Mouse (Mus musculus) lung, postnatal 25 days (tissue): ENCODE measurements around the gene Nr4a1.

Experiments used
- DNase-seq: peaks from one replicate; pipeline ENCODE4 v3.0.0; 2022; ENCODE audit warnings: low spot score

Nr4a1 gene

GRCm38 (mm10) chr15:101286129-101286770 lies 32.2 kb downstream of the Nr4a1 start:
- no peak for DNase-seq

- DNase-seq: no peak
These were observed 33.3 kb downstream of the Nr4a1 start for GRCm38 (mm10) chr15:101287361-101287760.

DNA sequence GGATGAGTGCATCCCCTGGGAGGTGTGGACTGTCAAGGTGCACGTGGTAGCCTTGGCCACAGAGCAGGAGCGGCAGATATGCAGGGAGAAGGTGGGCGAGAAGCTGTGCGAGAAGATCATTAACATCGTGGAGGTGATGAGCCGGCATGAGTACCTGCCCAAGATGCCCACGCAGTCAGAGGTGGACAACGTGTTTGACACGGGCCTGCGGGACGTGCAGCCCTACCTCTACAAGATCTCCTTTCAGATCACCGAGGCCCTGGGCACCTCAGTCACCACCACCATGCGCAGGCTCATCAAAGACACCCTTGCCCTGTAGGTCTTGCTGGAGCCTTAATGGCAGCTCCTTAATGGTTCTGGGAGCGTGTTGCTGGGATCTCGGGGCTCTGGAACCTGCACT lies 36.3 kb downstream of the Nr4a1 start:
- no peak for DNase-seq

DNA sequence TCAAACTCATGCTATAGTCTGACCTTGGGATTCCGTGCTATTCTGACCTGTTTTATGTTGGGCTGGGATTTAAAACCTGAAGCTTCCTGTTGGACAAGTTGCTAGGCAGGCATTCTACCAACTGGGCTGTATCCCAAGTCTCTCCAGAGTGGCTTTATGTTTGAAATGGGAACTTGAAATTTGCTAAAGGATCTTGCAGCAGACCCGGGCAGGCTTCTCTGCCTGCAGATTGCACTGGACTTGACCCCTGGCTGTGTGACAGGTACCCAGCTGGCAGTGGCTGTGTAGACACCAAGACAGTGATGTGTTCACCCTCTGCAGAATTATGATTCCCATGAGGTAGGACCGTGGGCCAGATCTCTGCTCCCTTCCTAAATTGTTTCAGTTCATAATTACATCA lies 37.9 kb downstream of the Nr4a1 start:
- no peak for DNase-seq

- DNase-seq: no peak
These were observed 39.1 kb downstream of the Nr4a1 start, which contains the start of gene 6030408B16Rik for GRCm38 (mm10) chr15:101293025-101293621. TSS of gene 6030408B16Rik (plus strand) at chr15:101293212.

DNA sequence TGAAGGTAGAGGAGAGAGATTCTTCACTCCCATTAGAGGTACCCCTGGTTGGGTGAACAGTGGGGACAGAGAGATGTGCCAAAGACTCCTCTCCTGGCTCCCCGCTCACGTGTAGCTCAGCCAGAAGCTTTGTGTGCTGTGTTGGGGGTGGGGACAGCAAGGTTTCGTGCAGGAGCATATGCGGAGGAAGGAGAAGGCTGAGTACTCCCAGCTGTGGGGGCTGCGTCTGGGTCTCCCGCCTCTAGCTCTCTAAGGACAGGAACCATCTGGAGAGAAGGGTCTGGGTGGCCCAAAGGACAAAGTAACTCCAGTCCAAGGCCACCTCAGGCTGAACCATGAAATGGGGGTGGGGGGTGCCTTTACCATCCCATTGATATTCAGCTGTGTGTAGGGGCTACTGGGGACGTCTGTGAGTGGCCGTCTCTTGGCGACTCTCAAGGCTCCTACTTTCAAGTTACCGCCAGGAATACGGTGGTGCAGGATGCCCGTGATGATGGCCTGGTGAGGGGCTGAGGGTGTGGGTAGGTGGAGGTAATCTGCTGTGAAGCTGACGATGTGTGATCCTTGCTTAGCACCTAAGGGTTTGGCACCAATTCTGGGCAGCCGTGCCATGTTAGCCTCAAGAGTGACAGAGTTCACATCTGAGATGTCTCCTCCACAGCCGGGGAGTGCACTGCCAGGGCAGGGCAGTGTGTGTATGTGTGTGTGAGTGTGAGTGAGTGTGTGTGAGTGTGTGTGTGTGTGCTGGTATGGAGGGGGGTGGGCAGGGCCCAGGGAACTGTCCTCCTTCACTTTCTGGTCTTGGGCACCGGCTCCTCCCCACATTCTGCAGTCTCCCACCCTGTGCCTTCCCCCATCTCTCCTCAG lies 40.2 kb downstream of the Nr4a1 start:
- DNase-seq: no peak

DNA sequence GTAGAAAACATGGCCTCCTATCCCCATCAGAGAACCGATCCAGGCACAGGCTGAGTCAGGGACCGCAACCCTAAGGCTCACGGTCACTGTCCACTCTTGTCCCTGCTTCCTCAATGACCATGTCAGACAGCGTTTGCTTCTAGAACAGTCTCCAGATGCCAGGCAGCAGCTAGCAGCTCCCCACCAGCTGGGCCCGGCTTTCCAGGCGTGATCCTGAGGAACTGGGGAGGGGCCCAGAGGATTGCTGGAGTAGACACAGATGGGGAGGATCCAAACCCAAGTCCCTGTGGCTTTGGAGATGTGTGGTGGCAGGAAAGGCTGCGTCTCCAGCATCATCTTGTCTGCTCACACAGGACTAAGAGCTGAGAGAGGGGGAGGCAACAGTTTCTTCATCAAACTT lies 41.0 kb downstream of the Nr4a1 start:
- no peak for DNase-seq

- DNase-seq: no peak
These were observed 41.5 kb downstream of the Nr4a1 start for GRCm38 (mm10) chr15:101295616-101296015.

- no peak for DNase-seq
These were observed 42.0 kb downstream of the Nr4a1 start for GRCm38 (mm10) chr15:101296091-101296490.

- no peak for DNase-seq
These were observed 43.9 kb downstream of the Nr4a1 start for GRCm38 (mm10) chr15:101297988-101298387.

DNA sequence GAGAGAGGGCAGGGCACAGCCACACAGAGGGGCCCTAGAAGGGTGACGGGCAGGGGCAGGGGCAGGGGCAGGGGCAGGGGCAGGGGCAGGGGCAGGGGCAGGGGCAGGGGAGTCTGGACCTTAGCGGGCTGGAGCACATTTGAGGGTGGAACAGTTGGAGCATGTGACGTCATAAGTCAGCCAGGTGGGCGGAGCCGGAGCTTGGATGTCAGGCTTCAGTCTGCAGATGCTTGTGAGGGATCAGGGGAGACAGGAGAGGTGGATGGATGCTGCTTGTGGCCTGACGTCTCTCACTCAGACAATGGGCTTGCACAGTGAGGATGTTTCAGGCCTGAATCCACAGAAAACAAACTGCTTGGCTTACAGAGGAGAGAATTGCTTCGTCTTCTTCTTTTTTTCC lies 44.5 kb downstream of the Nr4a1 start:
- DNase-seq: no peak

DNA sequence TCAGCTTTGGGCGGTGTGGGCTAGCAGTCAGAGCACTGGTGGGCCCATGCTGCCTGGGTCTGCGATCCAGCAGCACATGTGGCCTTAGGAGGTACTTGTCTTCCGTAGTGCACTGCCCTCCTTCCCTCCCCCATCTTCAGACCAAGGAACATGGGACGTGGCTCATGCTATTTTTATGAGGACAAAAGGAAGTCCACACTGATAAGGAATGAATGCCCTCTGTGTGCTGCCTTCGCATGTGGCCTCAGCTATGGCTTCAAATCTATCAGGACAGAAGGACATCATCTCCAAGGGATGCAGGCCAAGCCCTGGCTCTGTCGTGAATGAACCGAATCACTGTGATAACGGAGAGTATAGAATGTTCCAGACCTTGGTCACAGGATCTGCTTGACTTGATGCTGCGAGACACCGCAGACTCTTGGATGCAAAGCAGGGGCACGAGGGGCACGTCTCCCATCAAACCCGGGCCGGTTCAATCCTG lies 45.5 kb downstream of the Nr4a1 start:
- DNase-seq: no peak

GRCm38 (mm10) chr15:101300128-101300527 lies 46.1 kb downstream of the Nr4a1 start:
- no peak for DNase-seq

DNA sequence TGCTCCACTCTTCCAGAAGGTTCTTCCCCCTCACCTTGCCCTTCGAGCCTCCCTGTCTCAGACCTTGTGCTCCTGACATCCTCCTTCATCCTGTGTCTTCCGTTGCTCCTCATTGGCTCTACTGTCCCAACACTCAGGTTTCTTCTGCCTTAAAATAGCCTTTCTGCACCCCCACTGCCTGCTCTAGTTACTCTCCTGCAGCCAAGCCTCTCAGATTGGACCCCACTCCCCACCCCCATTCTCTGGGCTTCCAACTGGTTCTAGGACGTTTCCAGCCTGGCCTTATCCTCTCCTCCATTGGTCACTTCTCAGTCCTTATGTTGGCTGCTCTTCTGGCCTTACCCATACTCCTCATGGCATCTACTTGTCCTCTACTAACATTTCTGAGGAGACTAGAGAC lies 48.1 kb downstream of the Nr4a1 start:
- DNase-seq: no peak

GRCm38 (mm10) chr15:101303830-101304229 lies 49.8 kb downstream of the Nr4a1 start:
- no peak for DNase-seq

DNA sequence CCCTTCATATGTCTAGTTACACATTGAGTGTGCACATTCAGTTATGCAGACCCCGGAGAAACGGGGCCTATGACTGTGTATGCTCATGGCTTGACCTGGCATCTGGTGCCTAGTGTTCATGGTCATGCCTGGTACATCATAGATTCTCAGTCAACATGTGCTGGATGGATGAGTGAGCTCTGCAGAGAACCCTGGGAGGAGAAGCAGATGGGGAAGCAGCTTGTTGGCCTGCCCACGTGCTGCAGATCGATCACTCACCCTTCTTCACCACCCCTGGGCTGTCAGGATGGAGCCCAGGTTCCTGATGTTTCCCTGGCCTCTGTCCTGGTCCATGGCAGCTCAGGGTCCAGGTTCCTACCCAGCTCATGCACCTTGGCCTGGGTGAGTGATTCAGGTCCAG lies 52.4 kb downstream of the Nr4a1 start:
- DNase-seq: no peak

GRCm38 (mm10) chr15:101308440-101309348 lies 54.6 kb downstream of the Nr4a1 start:
- no peak for DNase-seq

GRCm38 (mm10) chr15:101309493-101309892 lies 55.4 kb downstream of the Nr4a1 start:
- DNase-seq: no peak

- no peak for DNase-seq
These were observed 57.2 kb downstream of the Nr4a1 start for GRCm38 (mm10) chr15:101311087-101311770.

DNA sequence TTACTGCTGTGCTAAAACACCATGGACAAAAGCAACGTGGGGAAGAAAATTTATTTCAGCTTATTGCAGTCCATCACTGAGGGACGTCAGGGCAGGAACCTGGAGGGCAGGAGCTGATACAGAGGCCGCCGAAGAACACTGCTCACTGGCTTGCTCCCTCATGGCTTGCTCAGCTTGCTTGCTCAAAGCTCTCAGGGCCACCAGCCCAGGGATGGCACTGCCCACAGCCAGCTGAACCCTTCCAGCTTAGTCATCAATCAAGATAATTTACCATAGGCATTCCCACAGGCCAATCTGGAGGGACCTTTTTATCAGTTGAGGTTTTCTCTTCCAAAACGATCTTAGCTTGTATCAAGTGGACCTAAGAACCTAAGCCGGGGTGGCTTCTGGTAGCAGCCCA lies 57.9 kb downstream of the Nr4a1 start:
- no peak for DNase-seq

GRCm38 (mm10) chr15:101315378-101315777 lies 61.3 kb downstream of the Nr4a1 start:
- no peak for DNase-seq
